Mouse (Mus musculus): ENCODE measurements around the gene Cabp7.
"Not testable (repeated sequence)": the region's sequence is repeated elsewhere in the genome, so short reads cannot be mapped to it uniquely, and the experiment has no call there.

Cabp7 gene

GRCm38 (mm10) chr11:4747285-4747684 is 707 bp upstream of the Cabp7 start:
- DNase-seq (ENCODE audit: low read depth, low spot score), result no peak

GRCm38 (mm10) chr11:4745969-4746368 is 609 bp downstream of the Cabp7 start:
- no peak for DNase-seq (ENCODE audit: low read depth, low spot score)

GRCm38 (mm10) chr11:4744691-4745090 is 1.9 kb downstream of the Cabp7 start:
- DNase-seq (ENCODE audit: low read depth, low spot score), result no peak

DNA sequence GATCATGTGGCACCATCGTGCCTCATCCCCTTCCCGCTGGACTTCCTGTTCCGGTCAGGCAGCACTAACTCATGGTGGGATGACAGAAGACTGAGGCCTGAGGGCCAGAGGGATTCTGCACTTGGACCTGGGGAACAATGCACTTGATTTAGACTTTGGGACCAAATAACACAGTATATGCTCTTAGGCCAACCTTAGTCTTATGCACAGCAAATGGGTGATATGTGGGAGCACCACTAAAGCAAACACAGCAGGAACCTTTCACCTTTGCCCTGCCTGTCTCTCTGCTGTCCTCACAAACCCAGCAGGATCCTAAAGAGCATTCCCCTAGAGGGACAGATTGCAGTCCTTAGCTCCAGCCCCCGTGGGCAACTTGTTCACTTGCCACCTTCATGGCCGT is 5.8 kb downstream of the Cabp7 start:
- DNase-seq (ENCODE audit: low read depth, low spot score), result no peak

- no peak for DNase-seq (ENCODE audit: low read depth, low spot score)
These were observed 7.9 kb downstream of the Cabp7 start for GRCm38 (mm10) chr11:4738719-4739118.

GRCm38 (mm10) chr11:4737682-4738081 is 8.9 kb downstream of the Cabp7 start:
- no peak for DNase-seq (ENCODE audit: low read depth, low spot score)

DNA sequence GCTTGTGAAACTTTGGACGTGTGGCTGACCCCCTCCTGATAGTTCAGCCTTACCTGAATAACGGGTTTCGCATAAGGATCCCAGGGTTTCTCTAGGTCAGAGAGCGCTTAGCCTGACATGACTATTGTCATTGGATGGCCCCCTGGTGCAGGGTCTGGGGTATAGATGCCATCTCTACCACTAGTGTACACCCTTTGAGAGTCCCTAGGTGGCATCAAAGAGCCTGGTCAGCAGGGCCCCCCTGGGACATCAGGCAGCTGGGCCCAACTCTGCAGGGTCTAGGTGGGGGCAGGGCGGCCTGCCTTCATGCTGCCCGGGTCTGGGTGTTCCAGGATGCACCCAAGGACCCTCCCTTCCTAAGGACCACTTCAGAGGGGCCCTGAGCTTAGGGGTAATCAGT is 10.2 kb downstream of the Cabp7 start:
- DNase-seq (ENCODE audit: low read depth, low spot score), result no peak

- no peak for DNase-seq (ENCODE audit: low read depth, low spot score)
These were observed 12.4 kb downstream of the Cabp7 start for GRCm38 (mm10) chr11:4734179-4734578.

DNA sequence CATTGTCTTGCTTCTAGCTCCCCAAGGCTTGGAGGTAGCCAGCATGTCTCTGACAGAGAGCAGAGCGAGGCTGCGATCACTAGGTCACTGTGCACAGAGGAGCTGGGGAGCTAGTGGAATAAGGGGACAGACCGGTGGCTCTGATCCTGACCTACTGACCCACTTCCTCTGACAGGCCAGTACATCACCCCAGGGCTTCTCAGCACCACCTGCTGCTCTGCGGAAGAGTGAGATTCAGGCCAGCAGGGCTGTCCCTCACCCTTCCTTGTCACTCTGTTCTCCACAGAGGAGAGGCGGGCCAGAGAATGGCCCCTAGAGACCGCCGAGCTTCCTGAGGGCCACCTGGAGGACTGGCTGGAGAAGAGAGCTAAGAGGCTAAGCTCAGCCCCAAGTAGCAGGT is 14.8 kb downstream of the Cabp7 start:
- DNase-seq (ENCODE audit: low read depth, low spot score), result no peak

DNA sequence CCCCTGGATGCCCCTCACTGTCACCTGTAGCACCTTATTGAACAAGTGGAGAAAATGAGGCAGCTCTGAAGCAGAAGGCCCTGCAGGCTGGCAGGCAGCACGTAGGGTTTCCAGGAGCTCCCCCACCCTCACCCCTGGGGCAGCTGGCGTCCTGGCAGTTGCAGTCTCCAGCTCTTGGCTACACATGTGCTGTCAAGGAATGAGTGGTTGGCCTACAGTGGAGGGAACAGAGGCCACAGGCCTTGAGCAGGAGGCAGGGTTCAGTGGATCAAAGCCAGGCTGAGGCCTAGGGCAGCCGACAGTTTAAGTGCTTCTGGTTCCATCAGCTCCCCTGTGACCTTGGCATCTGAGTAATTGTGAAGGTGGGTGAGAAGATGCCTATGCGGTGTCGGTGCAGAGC is 15.7 kb downstream of the Cabp7 start:
- DNase-seq (ENCODE audit: low read depth, low spot score), result no peak

DNA sequence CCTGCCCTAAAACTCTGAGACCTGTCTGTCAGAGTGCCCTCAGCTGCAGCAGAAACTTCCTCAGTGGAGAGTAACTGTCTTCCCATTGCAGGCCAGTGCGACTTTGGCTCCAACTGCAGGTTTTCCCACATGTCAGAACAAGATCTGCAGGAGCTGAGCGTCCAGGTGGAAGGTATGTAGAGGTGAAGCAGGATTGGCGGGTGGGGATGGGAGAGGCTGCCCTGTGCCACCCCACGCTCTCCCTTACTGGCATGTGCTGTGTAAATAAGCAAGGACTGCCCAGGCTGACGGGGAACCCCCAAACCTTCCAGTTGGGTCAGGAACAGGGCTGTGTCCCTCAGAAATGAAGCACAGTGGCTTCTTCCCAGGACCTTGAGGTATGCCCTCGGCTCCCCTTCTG is 16.5 kb downstream of the Cabp7 start:
- DNase-seq (ENCODE audit: low read depth, low spot score), result no peak

DNA sequence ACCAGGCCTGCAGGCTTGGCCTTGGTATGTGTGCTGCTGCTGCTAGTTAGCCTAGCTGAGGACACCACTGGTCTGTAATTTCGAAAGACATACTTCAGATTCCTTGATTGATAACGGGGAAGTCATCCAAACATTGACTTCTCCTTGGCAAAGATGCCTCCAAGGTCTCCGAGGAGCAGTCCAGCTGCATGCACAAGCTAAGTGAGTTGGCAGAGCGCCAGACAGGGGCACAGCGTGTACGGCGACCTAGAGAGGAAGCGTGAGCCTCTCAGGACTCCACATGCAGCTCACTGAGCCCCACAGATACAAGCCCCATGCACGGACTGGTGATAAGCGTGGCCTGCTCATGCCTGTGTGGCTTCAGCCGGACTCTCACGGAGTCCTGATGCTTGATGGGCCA is 17.0 kb downstream of the Cabp7 start:
- DNase-seq (ENCODE audit: low read depth, low spot score), result no peak

DNA sequence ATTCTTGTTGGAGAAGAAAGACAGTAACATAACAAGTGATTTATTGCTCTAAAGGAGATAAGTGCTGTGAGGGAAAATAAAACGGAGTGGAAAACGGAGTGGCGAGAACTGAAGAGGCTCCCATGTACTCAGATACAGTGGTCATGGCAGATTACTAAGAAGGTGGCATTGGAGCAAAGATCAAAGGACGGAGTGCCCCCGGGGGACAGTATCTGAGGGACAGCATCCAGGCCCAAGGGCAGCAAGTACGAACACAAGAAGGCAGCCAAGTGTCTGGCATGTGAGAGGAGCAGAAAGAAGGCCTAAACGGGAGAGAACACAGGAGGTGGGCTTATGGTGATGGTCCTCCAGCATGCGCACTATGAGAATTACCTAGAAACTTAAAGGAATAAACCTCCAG is 24.9 kb downstream of the Cabp7 start:
- no peak for DNase-seq (ENCODE audit: low read depth, low spot score)

DNA sequence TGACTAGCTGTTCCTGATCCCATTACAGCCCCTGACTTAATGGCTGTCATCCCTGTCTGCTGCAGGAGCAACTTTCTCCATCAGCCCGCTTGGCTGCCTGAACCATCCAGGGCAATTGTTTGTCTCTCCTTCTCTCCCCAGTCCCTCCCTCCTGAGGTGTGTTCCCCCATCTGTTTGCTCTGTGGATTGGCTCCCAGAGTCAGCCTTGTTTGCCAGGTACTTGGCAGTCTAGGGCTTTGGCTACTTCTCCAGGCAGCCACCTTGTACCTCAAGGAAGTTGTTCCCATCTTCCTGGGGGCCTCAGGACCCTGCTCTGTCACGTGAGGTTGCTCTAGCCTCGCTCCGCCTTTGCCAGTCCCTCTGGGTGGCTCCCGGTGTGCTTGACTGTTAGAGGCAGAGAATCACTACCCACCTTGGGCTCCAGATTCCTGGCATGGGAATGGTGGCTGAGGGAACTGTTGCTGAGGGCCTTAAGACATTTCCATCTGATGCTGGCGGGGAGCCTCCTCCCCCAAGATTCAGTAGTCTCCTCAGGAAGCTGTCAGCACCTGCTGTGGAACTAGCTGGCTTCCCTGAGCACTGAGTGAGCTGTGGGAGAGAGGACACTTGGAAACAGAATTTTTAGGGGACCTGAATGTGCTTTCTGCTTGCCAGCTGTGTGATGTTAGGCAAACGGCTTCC is 25.5 kb downstream of the Cabp7 start:
- no peak for DNase-seq (ENCODE audit: low read depth, low spot score)

DNA sequence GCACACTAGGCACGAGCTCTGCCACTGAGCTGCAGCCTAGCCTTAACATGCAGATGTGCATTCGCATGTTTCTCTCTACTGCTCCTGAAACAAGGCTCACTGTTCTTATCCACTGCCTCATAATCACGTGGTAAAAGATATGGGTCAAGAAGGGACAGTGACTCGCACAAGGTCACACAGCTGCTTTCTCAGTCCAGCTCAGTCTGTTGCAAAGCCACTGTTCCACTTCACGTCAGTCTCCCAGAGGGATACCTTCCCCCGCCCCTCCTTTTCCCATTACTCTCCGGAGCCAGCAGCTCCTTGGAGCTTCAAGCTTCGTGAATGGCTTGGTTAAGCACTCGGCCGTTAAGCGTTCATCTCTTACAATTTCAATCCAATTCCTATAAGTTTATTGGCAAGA is 26.2 kb downstream of the Cabp7 start:
- DNase-seq (ENCODE audit: low read depth, low spot score), result no peak

DNA sequence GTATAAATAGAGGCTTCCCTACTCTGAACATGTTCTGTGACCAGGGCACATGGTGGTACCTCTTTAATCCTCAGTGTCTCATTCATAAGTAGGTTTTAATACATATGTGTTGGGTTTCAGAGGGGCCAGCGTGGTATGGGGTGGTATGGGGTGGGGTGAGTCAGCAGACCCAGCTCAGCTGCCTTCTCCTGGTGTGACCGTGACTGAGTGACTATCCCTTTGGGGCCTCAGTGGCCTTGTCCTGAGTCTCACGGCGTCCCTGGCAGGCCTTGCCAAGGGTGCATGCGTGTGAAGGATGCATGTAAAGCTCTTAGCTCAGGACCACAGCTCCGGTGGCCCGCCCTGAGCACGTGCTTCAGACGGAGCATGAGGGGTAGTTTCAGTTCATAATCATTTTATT is 26.6 kb downstream of the Cabp7 start:
- no peak for DNase-seq (ENCODE audit: low read depth, low spot score)

- no peak for DNase-seq (ENCODE audit: low read depth, low spot score)
These were observed 28.0 kb downstream of the Cabp7 start for GRCm38 (mm10) chr11:4718548-4718947.

DNA sequence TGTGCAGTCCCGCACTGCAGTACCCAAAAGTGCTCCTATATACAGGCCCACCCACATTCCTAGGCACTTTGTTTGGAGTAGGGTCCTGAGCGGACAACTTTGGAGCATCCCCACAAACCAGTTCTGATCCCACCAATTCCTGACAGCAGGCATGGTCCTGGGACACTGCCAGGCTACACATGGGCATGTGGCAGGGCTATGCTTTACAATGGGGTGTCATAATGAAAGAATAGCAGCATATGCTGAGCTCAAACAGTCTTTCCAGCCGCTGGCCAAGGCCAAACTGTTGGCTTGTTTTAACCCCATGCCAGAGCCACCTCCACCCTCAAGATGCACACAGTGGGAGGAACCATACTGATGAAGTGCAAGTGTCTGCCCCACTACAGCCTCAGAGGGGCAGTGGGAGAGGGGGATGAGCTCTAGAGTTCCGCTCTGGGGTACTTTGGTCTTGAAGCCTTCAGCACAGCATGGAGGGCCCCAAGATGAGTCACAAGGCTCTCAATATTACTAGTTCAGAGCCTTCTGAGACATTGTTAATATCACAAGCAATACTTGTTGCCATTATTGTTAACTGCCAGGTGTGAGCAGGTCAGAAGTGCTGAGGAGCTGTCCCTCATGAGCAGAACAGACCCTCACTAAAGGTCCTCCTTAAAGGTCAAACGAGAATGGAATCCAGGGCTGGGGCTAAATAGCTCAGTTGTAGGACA is 29.9 kb downstream of the Cabp7 start:
- no peak for DNase-seq (ENCODE audit: low read depth, low spot score)

DNA sequence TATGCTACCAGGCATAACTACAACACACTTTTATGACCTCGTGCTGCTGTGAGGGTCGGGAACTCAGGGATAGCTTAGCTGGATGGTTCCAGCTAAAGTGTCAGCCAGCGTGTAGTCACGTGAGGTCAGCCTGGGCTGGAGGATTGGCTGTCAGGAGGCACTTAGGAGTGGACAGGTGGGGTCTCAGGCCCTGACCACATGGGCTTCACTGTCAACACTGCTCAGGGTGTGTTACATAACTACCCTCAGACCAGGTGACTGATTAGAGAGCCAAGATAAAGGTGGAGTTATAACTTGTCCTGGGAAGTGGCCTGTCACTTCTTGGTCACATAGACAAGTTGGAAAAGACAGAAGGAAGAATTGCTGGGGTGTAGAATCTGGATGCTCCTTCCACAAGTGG is 31.0 kb downstream of the Cabp7 start:
- DNase-seq (ENCODE audit: low read depth, low spot score), result no peak

DNA sequence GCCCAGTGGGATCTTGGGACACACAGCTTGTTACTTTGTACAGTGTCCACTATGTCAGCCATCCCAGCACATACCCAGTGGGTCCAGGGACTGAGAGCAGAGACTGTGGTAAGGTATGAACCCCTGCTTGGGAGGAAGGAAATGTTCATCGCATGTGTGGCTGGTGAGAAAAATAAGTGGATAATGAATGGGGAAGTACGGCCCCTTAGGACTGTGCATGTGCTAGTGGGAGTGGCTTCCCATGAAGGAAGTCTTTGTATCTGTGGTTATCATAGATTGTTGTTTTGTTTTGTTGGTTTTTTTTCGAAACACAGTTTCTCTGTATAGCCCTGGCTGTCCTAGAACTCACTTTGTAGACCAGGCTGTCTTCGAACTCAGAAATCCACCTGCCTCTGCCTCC is 31.9 kb downstream of the Cabp7 start:
- no peak for DNase-seq (ENCODE audit: low read depth, low spot score)

DNA sequence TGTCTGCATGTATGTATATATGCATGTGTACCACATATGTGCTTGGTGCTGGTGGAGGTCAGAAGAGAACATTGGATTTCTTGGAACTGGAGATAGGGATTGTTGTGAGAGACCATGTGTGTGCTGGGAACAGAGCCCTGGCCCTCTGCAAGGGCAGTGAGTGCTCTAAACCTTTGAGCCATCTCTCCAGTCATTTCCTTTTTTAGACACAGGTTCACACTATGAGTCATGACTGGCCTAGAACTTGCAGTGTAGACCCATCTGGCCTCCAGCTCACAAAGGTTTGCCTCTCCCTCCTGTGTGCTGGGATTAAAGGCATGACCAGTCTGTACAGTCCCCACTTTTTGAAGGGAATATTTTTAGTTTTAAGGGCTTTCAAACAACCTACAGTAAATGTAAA is 33.8 kb downstream of the Cabp7 start:
- DNase-seq (ENCODE audit: low read depth, low spot score), result no peak

GRCm38 (mm10) chr11:4710188-4710587 is 36.4 kb downstream of the Cabp7 start:
- not testable (repeated sequence) for DNase-seq (ENCODE audit: low read depth, low spot score)

GRCm38 (mm10) chr11:4705178-4705577 is 41.4 kb downstream of the Cabp7 start:
- DNase-seq (ENCODE audit: low read depth, low spot score), result no peak
